Mouse (Mus musculus) gastrocnemius, adult 2 months (tissue): Measurements from ENCODE around the gene Olfr724. TPM values are rescaled to one million over a fixed set of nuclear protein-coding genes. Genes with fewer than 3 reads are reported as not detected.
"Not testable (repeated sequence)": the region's sequence is repeated elsewhere in the genome, so short reads cannot be mapped to it uniquely, and the experiment has no call there.

Experiments used
- DNase-seq: peaks from one replicate; pipeline ENCODE4 v3.0.0; 2022
- H3K27ac ChIP-seq: fragments of 200-600 bp; 2 replicates; pipeline ENCODE4 v1.8.1; 2022; ENCODE audit warnings: mild to moderate bottlenecking
- H3K4me3 ChIP-seq: fragments of 200-600 bp; 2 replicates; pipeline ENCODE4 v1.8.1; 2022; ENCODE audit warnings: mild to moderate bottlenecking, moderate library complexity
- CTCF ChIP-seq: fragments of 200-600 bp; IDR thresholded peaks from 2 replicates; pipeline ENCODE4 v1.8.1; 2022; ENCODE audit warnings: antibody characterized with exemption, mild to moderate bottlenecking, moderate library complexity
- intact Hi-C: fragments of 180-260 bp; cut with DNase I; formaldehyde crosslinking; loops from one replicate; pipeline ENCODE4 v1.15.1; 2025
- long read RNA-seq, 2 experiments: library from polyadenylated mRNA; stranded (forward); transcript quantifications; one replicate each; pipeline ENCODE4 v2.0.0; 2021
- total RNA-seq, 2 experiments: library from RNA; stranded (reverse); gene quantifications; 2 replicates each; pipeline ENCODE4 v1.2.3; 2021

The Olfr724 gene
- total RNA-seq: not detected
- long read RNA-seq, experiment 1: 0 reads
- long read RNA-seq, experiment 2: 0 reads

- H3K4me3 ChIP-seq, DNase-seq, intact Hi-C loops, H3K27ac ChIP-seq: not testable (repeated sequence)
These were observed at the start of gene Olfr724 for GRCm38 (mm10) chr14:49963174-49963573. TSS of gene Olfr724 (minus strand) at chr14:49963274.

GRCm38 (mm10) chr14:49955890-49956289 lies 7.2 kb downstream of the Olfr724 start:
- intact Hi-C loops: no loop called here
- TF ChIP-seq CTCF: no peak
- no peak overlapping the region for H3K27ac ChIP-seq
- DNase-seq: no peak
- no peak overlapping the region for H3K4me3 ChIP-seq

DNA sequence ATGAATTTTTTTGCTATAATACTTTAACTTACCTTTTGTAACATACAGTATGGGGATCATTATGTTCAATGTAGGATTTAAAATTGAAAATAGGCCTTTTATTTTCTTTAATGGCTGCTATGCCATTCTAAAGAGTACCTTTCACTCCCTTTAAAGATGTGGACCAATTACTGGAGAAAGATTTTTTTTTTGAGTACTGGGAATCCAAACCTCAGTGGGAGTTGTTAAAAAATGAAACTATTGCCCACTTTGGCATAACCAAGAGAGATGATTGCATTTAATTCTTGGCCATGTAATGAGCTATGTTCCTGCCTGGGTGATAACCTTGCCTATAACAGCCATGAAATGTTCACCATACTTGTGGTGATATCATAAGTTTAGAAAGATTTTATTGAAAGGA lies 31.4 kb downstream of the Olfr724 start, which contains the start of gene Olfr723:
Gene Olfr723 (minus strand): TSS at position 101 of the 400 bp plus-strand sequence.
- H3K27ac ChIP-seq, H3K4me3 ChIP-seq, DNase-seq: not testable (repeated sequence)
- intact Hi-C loops: loop anchor here (2.0 kb wide), 1 partner anchor 33 kb away; no protein-coding TSS in a partner anchor

Other genes with a start within 250 kb of the Olfr724 start
- 1 to 10 TPM in 1 of 2 experiments, under 1 TPM in 1; 0.54 to 1.1 TPM for gene Armh4, start 179.9 kb downstream of the Olfr724 start, total RNA-seq
- gene Olfr722, start 61.3 kb downstream of the Olfr724 start, total RNA-seq: not detected
- gene Olfr723, start 31.5 kb downstream of the Olfr724 start, total RNA-seq: not detected
- not detected for gene Olfr725, start 77.1 kb upstream of the Olfr724 start, total RNA-seq
- gene Olfr726, start 127.7 kb upstream of the Olfr724 start, total RNA-seq: not detected
- not detected for gene Olfr727, start 159.9 kb upstream of the Olfr724 start, total RNA-seq
- not detected for gene Olfr728, start 179.4 kb upstream of the Olfr724 start, total RNA-seq
- gene Olfr729, start 189.6 kb upstream of the Olfr724 start, total RNA-seq: not detected
- not detected for gene Olfr730, start 224.9 kb upstream of the Olfr724 start, total RNA-seq